Mouse (Mus musculus) midbrain, embryonic 15.5 days (tissue): ENCODE measurements around the gene Zfp263. TPM values are rescaled to one million over a fixed set of nuclear protein-coding genes. Genes with fewer than 3 reads are reported as not detected.

Experiments
- ATAC-seq: fragments of 200-750 bp; cut with Nextera tagmentation; replicated peaks from 2 replicates; pipeline ENCODE4 v1.8.0; 2017; ENCODE audit warnings: moderate TSS enrichment
- H3K27ac ChIP-seq: fragments of 300-500 bp; sonication (generic); 2 replicates; pipeline ENCODE4 v1.5.1; 2015; ENCODE audit warnings: mild to moderate bottlenecking, inconsistent platforms
- H3K27me3 ChIP-seq: fragments of 300-500 bp; sonication (generic); replicated peaks from 2 replicates; pipeline ENCODE4 v1.6.1; 2015; ENCODE audit warnings: inconsistent platforms
- H3K36me3 ChIP-seq: fragments of 300-500 bp; sonication (generic); replicated peaks from 2 replicates; pipeline ENCODE4 v1.6.1; 2015; ENCODE audit warnings: inconsistent platforms
- H3K4me1 ChIP-seq: fragments of 300-500 bp; sonication (generic); 2 replicates; pipeline ENCODE4 v1.6.1; 2015; ENCODE audit warnings: inconsistent platforms
- H3K4me2 ChIP-seq: fragments of 300-500 bp; sonication (generic); 2 replicates; pipeline ENCODE4 v1.6.1; 2015; ENCODE audit warnings: inconsistent platforms, mild to moderate bottlenecking, moderate library complexity
- H3K4me3 ChIP-seq: fragments of 300-500 bp; sonication (generic); 2 replicates; pipeline ENCODE4 v1.5.1; 2015; ENCODE audit warnings: mild to moderate bottlenecking, inconsistent platforms
- H3K9ac ChIP-seq: fragments of 300-500 bp; sonication (generic); 2 replicates; pipeline ENCODE4 v1.6.1; 2015; ENCODE audit warnings: mild to moderate bottlenecking, inconsistent platforms
- H3K9me3 ChIP-seq: fragments of 300-500 bp; sonication (generic); 2 replicates; pipeline ENCODE4 v1.6.1; 2016; ENCODE audit warnings: inconsistent platforms
- WGBS: fragments of 180-500 bp; shearing (Covaris S2); methylation state at CpG from one replicate; pipeline ENCODE4 v1.1.7; 2015; ENCODE audit warnings: mixed read lengths; 5-methylcytosine and 5-hydroxymethylcytosine counted together
- polyA plus RNA-seq: library from polyadenylated mRNA; unstranded; fragments of >200 nt; fragmentation: Nextera tagmentation; extraction: Ambion mirVana; gene quantifications from 2 replicates; pipeline ENCODE4 v1.2.1, GENCODE M21; 2015

Gene Zfp263
- polyA plus RNA-seq, 1 experiment from 2014 or later, result 61.4 TPM

GRCm38 (mm10) chr16:3745656-3746055, 1.8 kb downstream of the Zfp263 start:
- WGBS, result 91% methylated on average over 4 of the region's 4 CpGs
- H3K4me3 ChIP-seq, result peak overlapping the region; percentile 76
- no peaks in the 10 kb centered on the region for H3K27me3 ChIP-seq
- H3K27ac ChIP-seq, result no peak overlapping the region
- H3K4me2 ChIP-seq, result peak overlapping the region; percentile 64
- peaks cover 18% of the 10 kb centered on the region for H3K9me3 ChIP-seq
- H3K36me3 ChIP-seq, result peaks cover 43% of the 10 kb centered on the region
- H3K4me1 ChIP-seq, result peaks cover 33% of the 10 kb centered on the region
- no peak for ATAC-seq
- H3K9ac ChIP-seq, result no peak overlapping the region

DNA sequence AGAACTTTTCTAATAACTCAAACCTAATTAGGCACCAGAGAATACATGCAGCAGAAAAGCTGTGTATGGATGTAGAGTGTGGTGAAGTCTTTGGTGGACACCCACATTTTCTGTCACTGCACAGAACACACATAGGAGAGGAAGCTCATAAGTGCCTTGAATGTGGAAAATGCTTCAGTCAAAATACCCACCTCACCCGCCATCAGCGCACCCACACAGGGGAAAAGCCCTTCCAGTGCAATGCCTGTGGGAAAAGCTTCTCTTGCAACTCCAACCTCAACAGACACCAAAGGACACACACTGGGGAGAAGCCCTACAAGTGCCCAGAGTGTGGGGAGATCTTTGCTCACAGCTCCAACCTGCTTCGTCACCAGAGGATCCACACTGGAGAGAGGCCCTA, 5.1 kb downstream of the Zfp263 start:
- Histone ChIP-seq H3K27ac (no peak overlapping the region), H3K4me3 (no peak overlapping the region), H3K4me2 (no peak overlapping the region), H3K9ac (no peak overlapping the region), H3K27me3 (no peaks in the 10 kb centered on the region), H3K4me1 (peaks cover 26% of the 10 kb centered on the region), H3K9me3 (peaks cover 18% of the 10 kb centered on the region), H3K36me3 (peaks cover 57% of the 10 kb centered on the region)
- ATAC-seq, result no peak
- WGBS, result 100% methylated on average over 3 of the region's 3 CpGs

DNA sequence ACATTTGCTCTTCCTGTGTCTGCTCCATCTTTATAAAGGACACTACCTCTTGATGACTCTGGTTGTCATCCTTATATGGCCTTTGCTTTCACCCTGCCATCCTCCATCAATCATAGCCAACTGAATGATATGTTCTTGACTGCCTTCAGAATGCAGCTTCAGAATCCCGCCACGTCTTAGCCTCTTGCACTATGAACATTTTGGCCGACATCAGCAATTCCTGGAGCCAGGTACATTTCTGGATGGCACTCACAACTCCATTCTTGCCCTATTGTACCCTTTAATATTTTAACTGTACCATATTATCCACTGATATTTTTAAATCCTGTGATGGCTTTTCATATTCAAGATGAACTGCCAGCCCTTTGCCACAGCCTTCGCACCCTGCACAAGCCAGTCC, 27.7 kb downstream of the Zfp263 start:
- H3K36me3 ChIP-seq, result peaks cover 4% of the 10 kb centered on the region; the same call in 1 of the 2 replicates
- WGBS, result 96% methylated on average over 4 of the region's 4 CpGs

DNA sequence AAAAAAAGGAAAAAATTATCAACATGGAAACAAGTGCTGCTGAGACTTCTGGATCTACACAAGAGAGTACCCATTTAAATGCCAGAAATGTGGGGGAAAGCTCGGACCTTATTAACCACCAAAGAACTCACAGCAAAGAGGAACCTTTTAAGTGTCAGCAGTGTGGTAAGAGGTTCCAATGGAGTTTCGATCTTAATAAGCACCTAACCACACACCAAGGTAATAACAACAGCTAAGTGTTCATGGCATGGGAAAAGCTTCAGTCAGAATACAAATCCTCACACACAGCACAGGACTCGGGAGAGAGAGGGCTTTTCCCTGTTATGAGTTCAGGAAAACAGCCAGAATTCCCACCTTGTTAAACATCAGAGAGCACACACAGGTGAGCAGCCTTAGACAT, 32.5 kb downstream of the Zfp263 start:
- no peak for ATAC-seq
- Histone ChIP-seq H3K4me2 (no peak overlapping the region), H3K36me3 (no peaks in the 10 kb centered on the region; the same call in 1 of the 2 replicates), H3K4me3 (no peak overlapping the region), H3K27ac (no peak overlapping the region), H3K27me3 (no peaks in the 10 kb centered on the region), H3K9me3 (no peaks in the 10 kb centered on the region), H3K9ac (no peak overlapping the region), H3K4me1 (no peaks in the 10 kb centered on the region)
- WGBS, result 89% methylated on average over 3 of the region's 3 CpGs

More for the DNA sequence above, 27.7 kb downstream of the Zfp263 start:
- Histone ChIP-seq H3K27ac (no peak overlapping the region), H3K4me2 (no peak overlapping the region), H3K27me3 (no peaks in the 10 kb centered on the region), H3K9ac (no peak overlapping the region), H3K9me3 (no peaks in the 10 kb centered on the region), H3K4me3 (no peak overlapping the region), H3K4me1 (no peaks in the 10 kb centered on the region)
- no peak for ATAC-seq

GRCm38 (mm10) chr16:3777986-3778385, 34.1 kb downstream of the Zfp263 start:
- Histone ChIP-seq H3K36me3 (no peaks in the 10 kb centered on the region), H3K9me3 (no peaks in the 10 kb centered on the region), H3K4me2 (no peak overlapping the region), H3K4me3 (no peak overlapping the region), H3K27me3 (no peaks in the 10 kb centered on the region), H3K27ac (no peak overlapping the region), H3K4me1 (no peaks in the 10 kb centered on the region), H3K9ac (no peak overlapping the region)
- no peak for ATAC-seq
- WGBS, result 66% methylated on average over 3 of the region's 3 CpGs

- no peak for ATAC-seq
- no peak overlapping the region for H3K4me3 ChIP-seq
- no peak overlapping the region for H3K27ac ChIP-seq
- no peaks in the 10 kb centered on the region for H3K9me3 ChIP-seq
- no peaks in the 10 kb centered on the region for H3K27me3 ChIP-seq
- no peaks in the 10 kb centered on the region for H3K4me1 ChIP-seq
- H3K9ac ChIP-seq, result no peak overlapping the region
- no peaks in the 10 kb centered on the region for H3K36me3 ChIP-seq
- no peak overlapping the region for H3K4me2 ChIP-seq
These were observed 37.3 kb downstream of the Zfp263 start for GRCm38 (mm10) chr16:3781237-3781636.

- H3K4me3 ChIP-seq, result no peak overlapping the region
- H3K9ac ChIP-seq, result no peak overlapping the region
- no peak overlapping the region for H3K27ac ChIP-seq
- H3K4me2 ChIP-seq, result no peak overlapping the region
- H3K4me1 ChIP-seq, result no peaks in the 10 kb centered on the region
- no peaks in the 10 kb centered on the region for H3K9me3 ChIP-seq
- no peaks in the 10 kb centered on the region for H3K27me3 ChIP-seq
- ATAC-seq, result no peak
- no peaks in the 10 kb centered on the region for H3K36me3 ChIP-seq
These were observed 44.5 kb downstream of the Zfp263 start for GRCm38 (mm10) chr16:3788394-3788793.

Other genes with a start within 250 kb of the Zfp263 start
- not detected in 2 replicates for gene Olfr161, start 153.1 kb upstream of the Zfp263 start, polyA plus RNA-seq
- not detected in 2 replicates for gene Mefv, start 26.0 kb upstream of the Zfp263 start, polyA plus RNA-seq
- gene Olfr15, start 86.8 kb downstream of the Zfp263 start, polyA plus RNA-seq, result not detected in 2 replicates
- 3.0 and 3.6 TPM in 2 replicates for gene Zfp174, start 103.2 kb downstream of the Zfp263 start, polyA plus RNA-seq
- 106 and 107 TPM in 2 replicates for gene Naa60, start 128.3 kb downstream of the Zfp263 start, polyA plus RNA-seq
- 19.0 and 19.2 TPM in 2 replicates for gene Zfp597, start 140.5 kb downstream of the Zfp263 start, polyA plus RNA-seq
- gene Gm20695, start 140.6 kb downstream of the Zfp263 start, polyA plus RNA-seq, result 1.0 and 2.9 TPM in 2 replicates
- 13.6 and 15.0 TPM in 2 replicates for gene 1700037C18Rik, start 164.6 kb downstream of the Zfp263 start, polyA plus RNA-seq
- 37.1 and 39.5 TPM in 2 replicates for gene Cluap1, start 164.7 kb downstream of the Zfp263 start, polyA plus RNA-seq
- gene Nlrc3, start 232.5 kb downstream of the Zfp263 start, polyA plus RNA-seq, result 1.0 TPM in 2 replicates